Mouse (Mus musculus): Measurements from ENCODE around the gene Gm49353. TPM values are rescaled to one million over a fixed set of nuclear protein-coding genes. Genes with fewer than 3 reads are reported as not detected.

The Gm49353 gene
- 18.0 and 20.8 TPM in 2 replicates for polyA plus RNA-seq (2012; rRNA removed)

GRCm38 (mm10) chr10:29198642-29199041, at the start of gene Gm49353:
Gene Gm49353 (plus strand): TSS chr10:29198954.

GRCm38 (mm10) chr10:29211453-29211852, 12.7 kb downstream of the Gm49353 start, which contains the start of gene 9330159F19Rik:
Gene 9330159F19Rik (plus strand): TSS chr10:29211606.

Other genes with a start within 250 kb of the Gm49353 start
- gene 2310057J18Rik, start 212.7 kb upstream of the Gm49353 start, polyA plus RNA-seq (2012; rRNA removed), result not detected in 2 replicates
- gene Soga3, start 55.1 kb upstream of the Gm49353 start, polyA plus RNA-seq (2012; rRNA removed), result 72.5 and 77.8 TPM in 2 replicates
- gene 9330159F19Rik, start 12.7 kb downstream of the Gm49353 start, polyA plus RNA-seq (2012; rRNA removed), result 91.2 and 94.2 TPM in 2 replicates
- gene Echdc1, start 114.2 kb downstream of the Gm49353 start, polyA plus RNA-seq (2012; rRNA removed), result 17.9 and 21.6 TPM in 2 replicates
- 87.7 and 96.8 TPM in 2 replicates for gene Rnf146, start 163.5 kb downstream of the Gm49353 start, polyA plus RNA-seq (2012; rRNA removed)